Mouse (Mus musculus) myocyte (in vitro differentiated cells): ENCODE data around the gene Serinc5.

ENCODE experiments used
- MAX ChIP-seq: IDR thresholded peaks from one replicate; pipeline ENCODE4 v1.6.1; 2011; ENCODE audit warnings: low read depth, mild to moderate bottlenecking, control low read depth
- POLR2A ChIP-seq: IDR thresholded peaks from one replicate; pipeline ENCODE4 v1.6.1; 2011; ENCODE audit warnings: low read depth, mild to moderate bottlenecking, control low read depth, moderate library complexity; ENCODE audit not compliant: insufficient read length
- POLR2AphosphoS2 ChIP-seq: IDR thresholded peaks from one replicate; pipeline ENCODE4 v1.6.1; 2011; ENCODE audit warnings: low read depth, control low read depth; ENCODE audit not compliant: insufficient read length
- TCF3 ChIP-seq: IDR thresholded peaks from one replicate; pipeline ENCODE4 v1.6.1; 2011; ENCODE audit warnings: low read depth, control low read depth; ENCODE audit not compliant: insufficient read length
- USF1 ChIP-seq: IDR thresholded peaks from one replicate; pipeline ENCODE4 v1.6.1; 2011; ENCODE audit warnings: low read depth, mild to moderate bottlenecking, control low read depth, moderate library complexity

DNA sequence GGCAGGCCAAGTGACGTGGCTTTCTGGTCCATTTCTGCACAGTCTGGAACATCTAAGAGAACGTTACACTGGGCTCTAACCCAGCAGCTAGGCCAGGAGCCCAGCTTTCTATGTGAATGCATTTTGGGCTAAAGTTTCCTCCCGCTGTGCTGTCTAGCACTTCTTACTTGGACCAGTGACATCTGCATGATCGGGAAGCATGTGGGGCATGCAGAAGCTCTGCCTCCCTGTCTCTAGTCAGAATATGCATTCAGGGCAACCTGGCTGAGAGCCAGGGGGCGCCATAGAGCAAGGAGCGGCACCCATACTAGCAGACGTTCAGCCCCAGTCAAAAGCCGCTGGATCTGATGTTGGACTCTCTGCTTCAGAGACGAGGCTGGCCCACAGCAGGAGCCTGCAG lies 122.4 kb downstream of the Serinc5 start:
- no peak for TF ChIP-seq POLR2A
- TF ChIP-seq MAX: no peak
- no peak for TF ChIP-seq TCF3
- TF ChIP-seq USF1: no peak
- no peak for TF ChIP-seq POLR2AphosphoS2
